Mouse (Mus musculus) urinary bladder, postnatal 25 days (tissue): Measurements from ENCODE around the gene Colgalt1.

Experiments
- DNase-seq: peaks from one replicate; pipeline ENCODE4 v3.0.0; 2022; ENCODE audit warnings: low spot score

Gene Colgalt1

DNA sequence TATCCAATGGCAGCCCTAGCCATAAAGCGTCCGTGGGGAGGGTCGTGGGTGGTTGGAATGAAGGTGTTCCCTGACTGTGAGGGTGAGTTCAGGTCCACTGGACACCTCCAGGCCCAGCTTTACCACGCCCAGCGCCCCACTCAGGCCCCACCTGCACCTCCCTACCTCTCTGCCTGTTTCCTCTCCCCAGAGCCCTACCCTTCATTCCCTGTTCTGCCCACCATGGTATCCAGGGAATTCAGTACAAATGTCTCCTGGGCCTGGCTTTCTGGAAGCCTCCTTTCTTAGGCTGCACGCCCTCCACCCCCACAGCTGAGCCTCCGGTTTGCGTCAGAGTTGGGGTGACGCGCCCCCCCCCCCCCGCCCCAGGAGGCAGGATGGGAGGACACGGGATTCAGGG lies 59.4 kb downstream of the Colgalt1 start:
- DNase-seq, result no peak

DNA sequence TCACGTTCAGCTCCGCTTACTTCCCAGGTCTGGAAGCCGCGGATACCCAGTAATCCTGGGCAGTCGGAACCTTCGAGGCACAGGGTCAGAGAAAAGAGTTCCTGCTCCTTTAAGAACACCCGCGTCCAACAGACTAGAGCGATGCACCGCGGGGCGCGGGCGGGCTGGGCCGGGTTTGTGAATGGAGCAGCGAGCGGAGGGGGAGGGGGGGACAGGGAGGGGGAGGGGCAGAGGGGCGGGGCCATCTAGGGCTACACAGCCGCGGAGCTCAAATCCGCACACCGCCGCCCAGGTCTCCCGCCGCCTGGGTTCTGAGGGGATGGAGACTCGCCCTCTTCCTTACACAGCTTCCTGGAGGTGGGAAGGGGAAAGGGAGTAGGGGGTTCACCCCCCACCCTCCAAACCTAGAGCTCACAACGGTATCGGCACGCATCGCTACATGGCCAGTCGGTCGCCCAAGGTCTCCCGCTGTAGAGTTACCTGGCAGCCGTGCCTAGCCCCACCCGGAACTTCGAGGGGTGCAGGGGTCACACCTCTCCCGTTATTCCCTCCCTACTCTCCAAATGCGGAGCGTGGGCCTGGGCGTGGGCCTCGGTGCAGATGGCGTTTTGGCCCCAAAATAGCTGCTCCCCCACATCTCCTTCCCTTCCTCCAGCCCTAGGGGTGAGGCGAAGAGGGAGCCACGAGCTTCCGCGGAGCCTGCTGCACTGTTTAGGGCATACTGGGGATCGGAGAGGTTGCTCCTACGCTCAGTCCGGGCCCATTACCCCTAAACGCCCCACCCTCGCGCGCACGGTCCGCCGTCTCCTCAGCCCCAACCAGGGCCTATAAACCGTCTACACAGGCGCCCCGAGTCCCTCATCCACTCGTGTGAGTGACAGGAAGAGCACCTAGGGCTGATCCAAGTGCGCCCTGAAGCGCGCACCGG lies 60.1 kb downstream of the Colgalt1 start:
- DNase-seq, result no peak

DNA sequence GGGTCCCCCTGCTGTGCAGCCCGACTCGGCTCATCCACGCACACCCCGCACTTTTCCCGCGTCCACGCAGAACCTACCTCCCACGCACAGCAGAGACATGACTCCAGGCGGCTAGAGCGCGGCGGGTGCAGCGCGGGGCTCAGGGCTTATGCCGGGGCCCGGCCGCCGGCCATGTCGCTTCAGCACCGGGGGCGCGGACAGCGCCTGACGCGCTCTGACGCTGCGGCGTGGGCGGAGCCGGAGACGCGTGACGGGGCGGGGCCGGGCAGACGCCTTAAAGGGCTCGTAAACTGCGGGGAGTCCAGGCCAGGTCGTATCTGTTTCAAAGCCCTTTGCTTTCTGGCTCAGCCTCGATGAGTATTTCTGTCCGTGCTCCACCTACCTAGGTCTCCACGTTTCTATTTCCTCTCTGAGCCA lies 60.8 kb downstream of the Colgalt1 start, which contains the start of gene Unc13a:
TSS of gene Unc13a (minus strand) at position 209 of the 417 bp plus-strand sequence.
- peak; percentile 94 for DNase-seq

DNA sequence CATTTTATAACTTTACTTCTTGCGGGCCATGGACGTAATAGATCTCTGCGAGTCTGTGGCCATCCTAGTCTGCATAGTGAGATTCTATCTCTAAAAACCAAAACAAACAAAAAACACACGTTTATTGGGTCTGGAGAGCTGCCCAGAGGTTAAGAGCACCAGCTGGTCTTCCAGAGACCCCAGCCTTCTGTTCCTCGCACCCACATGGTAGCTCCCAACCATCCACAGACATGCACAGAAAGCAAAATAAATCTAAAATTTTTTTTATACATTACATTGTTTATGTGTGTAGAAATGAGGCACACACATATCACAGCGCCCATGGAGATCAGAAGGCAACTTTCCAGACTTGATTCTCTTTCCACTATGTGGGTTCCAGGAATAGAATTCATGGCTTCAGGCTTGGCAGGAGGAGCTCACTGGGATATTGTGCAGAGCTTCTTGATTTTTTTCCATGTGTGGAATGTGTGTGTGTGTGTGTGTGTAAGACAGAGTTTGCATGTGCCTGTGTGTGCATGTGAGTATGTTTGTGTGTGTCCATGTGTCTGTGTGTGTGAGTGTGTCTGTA lies 61.5 kb downstream of the Colgalt1 start:
- no peak for DNase-seq

DNA sequence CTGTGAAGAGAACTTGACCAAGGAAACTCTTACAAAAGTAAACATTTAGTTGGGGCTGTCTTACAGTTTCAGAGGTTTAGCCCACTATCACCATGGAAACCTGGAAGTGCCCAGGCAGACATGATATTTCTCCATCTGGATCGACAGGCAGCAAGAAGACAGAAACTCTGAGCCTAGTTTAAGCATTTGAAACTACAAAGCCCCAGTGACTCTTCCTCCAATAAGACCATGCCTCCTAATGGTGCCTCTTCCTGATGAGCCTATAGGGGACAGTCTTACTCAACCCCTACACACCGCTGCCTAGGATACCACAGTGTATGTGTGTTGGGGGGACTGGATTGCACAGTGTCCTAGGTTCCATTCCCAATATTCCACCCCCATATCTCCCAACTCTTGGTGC lies 63.3 kb downstream of the Colgalt1 start:
- no peak for DNase-seq
